Mouse (Mus musculus) embryonic facial prominence, embryonic 13.5 days (tissue): Measurements from ENCODE around the gene Zfp106. TPM values are rescaled to one million over a fixed set of nuclear protein-coding genes. Genes with fewer than 3 reads are reported as not detected.

Source experiments
- ATAC-seq: fragments of 200-750 bp; cut with Nextera tagmentation; 2 replicates; pipeline ENCODE4 v1.8.0; 2017; ENCODE audit warnings: low read depth; ENCODE audit not compliant: insufficient number of reproducible peaks, insufficient read depth, low FRiP score, low TSS enrichment
- H3K27ac ChIP-seq: fragments of 300-500 bp; sonication (generic); 2 replicates; pipeline ENCODE4 v1.5.1; 2015; ENCODE audit warnings: moderate library complexity, mild to moderate bottlenecking, inconsistent platforms
- H3K27me3 ChIP-seq: fragments of 300-500 bp; sonication (generic); 2 replicates; pipeline ENCODE4 v1.6.1; 2015; ENCODE audit warnings: mild to moderate bottlenecking, inconsistent platforms
- H3K36me3 ChIP-seq: fragments of 300-500 bp; sonication (generic); 2 replicates; pipeline ENCODE4 v1.6.1; 2015; ENCODE audit warnings: mild to moderate bottlenecking, inconsistent platforms
- H3K4me1 ChIP-seq: fragments of 300-500 bp; sonication (generic); 2 replicates; pipeline ENCODE4 v1.6.1; 2015; ENCODE audit warnings: inconsistent platforms
- H3K4me2 ChIP-seq: fragments of 300-500 bp; sonication (generic); 2 replicates; pipeline ENCODE4 v1.6.1; 2015; ENCODE audit warnings: moderate library complexity, mild to moderate bottlenecking, inconsistent platforms
- H3K4me3 ChIP-seq: fragments of 300-500 bp; sonication (generic); 2 replicates; pipeline ENCODE4 v1.5.1; 2015; ENCODE audit warnings: mild to moderate bottlenecking, inconsistent platforms
- H3K9ac ChIP-seq: fragments of 300-500 bp; sonication (generic); 2 replicates; pipeline ENCODE4 v1.6.1; 2015; ENCODE audit warnings: mild to moderate bottlenecking, inconsistent platforms
- H3K9me3 ChIP-seq: fragments of 300-500 bp; sonication (generic); 2 replicates; pipeline ENCODE4 v1.6.1; 2016; ENCODE audit warnings: inconsistent platforms
- WGBS: fragments of 180-500 bp; shearing (Covaris S2); methylation state at CpG from one replicate; pipeline ENCODE4 v1.1.7; 2015; ENCODE audit warnings: mixed read lengths; 5-methylcytosine and 5-hydroxymethylcytosine counted together
- polyA plus RNA-seq: library from polyadenylated mRNA; unstranded; fragments of >200 nt; fragmentation: Nextera tagmentation; extraction: Ambion mirVana; gene quantifications from 2 replicates; pipeline ENCODE4 v1.2.1, GENCODE M21; 2015

The Zfp106 gene
- 49.1 and 49.7 TPM in 2 replicates for polyA plus RNA-seq

GRCm38 (mm10) chr2:120563235-120563990 lies at the start of gene Zfp106:
TSS of gene Zfp106 (minus strand) at chr2:120563843.
- H3K27ac ChIP-seq, result peak within 1 kb of the TSS; percentile 73
- H3K27me3 ChIP-seq, result no peaks in the 10 kb centered on the region
- under 1% methylated on average over 50 of the region's 50 CpGs for WGBS

GRCm38 (mm10) chr2:120608830-120609723 lies 45.4 kb upstream of the Zfp106 start, which contains the start of the genes Haus2 and Lrrc57:
TSS of gene Haus2 (plus strand) at chr2:120609383.
TSS of gene Lrrc57 (minus strand) at chr2:120609520.
- ATAC-seq, result peak; percentile 91
- Histone ChIP-seq H3K4me2 (peak within 1 kb of the TSS; percentile 83), H3K9ac (peak within 1 kb of the TSS; percentile 88), H3K4me3 (peak within 1 kb of the TSS; percentile 86), H3K4me1 (peaks cover 15% of the 10 kb centered on the region), H3K27ac (peak within 1 kb of the TSS; percentile 93), H3K36me3 (peaks cover 12% of the 10 kb centered on the region), H3K9me3 (no peaks in the 10 kb centered on the region), H3K27me3 (no peaks in the 10 kb centered on the region)
- WGBS, result under 1% methylated on average over 52 of the region's 52 CpGs

More at GRCm38 (mm10) chr2:120563235-120563990, at the start of gene Zfp106:
- Histone ChIP-seq H3K4me2 (peak within 1 kb of the TSS; percentile 60), H3K4me3 (peak within 1 kb of the TSS; percentile 92), H3K9ac (peak within 1 kb of the TSS; percentile 94), H3K4me1 (peaks cover 17% of the 10 kb centered on the region), H3K9me3 (no peaks in the 10 kb centered on the region), H3K36me3 (no peaks in the 10 kb centered on the region)
- peak; percentile 80 for ATAC-seq

- Histone ChIP-seq H3K9me3 (no peaks in the 10 kb centered on the region), H3K4me1 (peaks cover 15% of the 10 kb centered on the region), H3K36me3 (peaks cover 21% of the 10 kb centered on the region; the same call in 1 of the 2 replicates), H3K27ac (no peak overlapping the region), H3K9ac (no peak overlapping the region), H3K4me3 (no peak overlapping the region), H3K27me3 (no peaks in the 10 kb centered on the region), H3K4me2 (no peak overlapping the region)
- ATAC-seq, result no peak
- WGBS, result 88% methylated on average over 6 of the region's 6 CpGs
Measured at GRCm38 (mm10) chr2:120606021-120606690, 42.5 kb upstream of the Zfp106 start.

- Histone ChIP-seq H3K4me3 (no peak overlapping the region), H3K27ac (no peak overlapping the region), H3K27me3 (no peaks in the 10 kb centered on the region), H3K4me2 (no peak overlapping the region), H3K4me1 (no peaks in the 10 kb centered on the region), H3K36me3 (peaks cover 73% of the 10 kb centered on the region), H3K9ac (no peak overlapping the region), H3K9me3 (no peaks in the 10 kb centered on the region)
- ATAC-seq, result no peak
- WGBS, result 93% methylated on average over 4 of the region's 4 CpGs
Measured at GRCm38 (mm10) chr2:120599506-120599905, 35.9 kb upstream of the Zfp106 start.

GRCm38 (mm10) chr2:120597734-120598133 lies 34.1 kb upstream of the Zfp106 start:
- Histone ChIP-seq H3K27ac (no peak overlapping the region), H3K9ac (no peak overlapping the region), H3K4me2 (no peak overlapping the region), H3K36me3 (peaks cover 71% of the 10 kb centered on the region), H3K4me1 (no peaks in the 10 kb centered on the region), H3K9me3 (no peaks in the 10 kb centered on the region), H3K27me3 (no peaks in the 10 kb centered on the region), H3K4me3 (no peak overlapping the region)
- ATAC-seq, result no peak
- 91% methylated on average over 2 of the region's 2 CpGs for WGBS

- no peak for ATAC-seq
- H3K27ac ChIP-seq, result no peak overlapping the region
- no peaks in the 10 kb centered on the region for H3K27me3 ChIP-seq
- no peak overlapping the region for H3K4me3 ChIP-seq
- no peak overlapping the region for H3K9ac ChIP-seq
- no peaks in the 10 kb centered on the region for H3K9me3 ChIP-seq
- no peak overlapping the region for H3K4me2 ChIP-seq
- peaks cover 53% of the 10 kb centered on the region for H3K36me3 ChIP-seq
- 95% methylated on average over 1 of the region's 1 CpGs for WGBS
- no peaks in the 10 kb centered on the region for H3K4me1 ChIP-seq
Measured at GRCm38 (mm10) chr2:120592227-120592626, 28.6 kb upstream of the Zfp106 start.

- 82% methylated on average over 5 of the region's 5 CpGs for WGBS
- H3K4me1 ChIP-seq, result no peaks in the 10 kb centered on the region
- no peak for ATAC-seq
- H3K4me2 ChIP-seq, result no peak overlapping the region
- no peaks in the 10 kb centered on the region for H3K9me3 ChIP-seq
- H3K27ac ChIP-seq, result no peak overlapping the region
- no peak overlapping the region for H3K4me3 ChIP-seq
- H3K36me3 ChIP-seq, result peaks cover 53% of the 10 kb centered on the region
- H3K9ac ChIP-seq, result no peak overlapping the region
- H3K27me3 ChIP-seq, result no peaks in the 10 kb centered on the region
Measured at GRCm38 (mm10) chr2:120589759-120590158, 26.1 kb upstream of the Zfp106 start.

GRCm38 (mm10) chr2:120578286-120578685 lies 14.6 kb upstream of the Zfp106 start:
- ATAC-seq, result no peak
- no peak overlapping the region for H3K27ac ChIP-seq

GRCm38 (mm10) chr2:120577799-120578198 lies 14.2 kb upstream of the Zfp106 start:
- ATAC-seq, result no peak
- 86% methylated on average over 4 of the region's 4 CpGs for WGBS
- Histone ChIP-seq H3K27ac (no peak overlapping the region), H3K27me3 (no peaks in the 10 kb centered on the region), H3K36me3 (no peaks in the 10 kb centered on the region), H3K4me3 (no peak overlapping the region), H3K4me1 (peaks cover 18% of the 10 kb centered on the region), H3K4me2 (no peak overlapping the region), H3K9ac (no peak overlapping the region), H3K9me3 (no peaks in the 10 kb centered on the region)

More at GRCm38 (mm10) chr2:120578286-120578685, 14.6 kb upstream of the Zfp106 start:
- no peaks in the 10 kb centered on the region for H3K27me3 ChIP-seq
- H3K4me2 ChIP-seq, result no peak overlapping the region
- 77% methylated on average over 5 of the region's 5 CpGs for WGBS
- peaks cover 18% of the 10 kb centered on the region for H3K4me1 ChIP-seq
- no peak overlapping the region for H3K9ac ChIP-seq
- no peak overlapping the region for H3K4me3 ChIP-seq
- H3K36me3 ChIP-seq, result peaks cover 4% of the 10 kb centered on the region; the same call in 1 of the 2 replicates
- H3K9me3 ChIP-seq, result no peaks in the 10 kb centered on the region

- 82% methylated on average over 2 of the region's 2 CpGs for WGBS
Measured at GRCm38 (mm10) chr2:120575978-120576377, 12.3 kb upstream of the Zfp106 start.

GRCm38 (mm10) chr2:120575121-120575520 lies 11.5 kb upstream of the Zfp106 start:
- H3K9me3 ChIP-seq, result no peaks in the 10 kb centered on the region
- 46% methylated on average over 3 of the region's 3 CpGs for WGBS
- H3K27me3 ChIP-seq, result no peaks in the 10 kb centered on the region
- peaks cover 18% of the 10 kb centered on the region for H3K4me1 ChIP-seq
- H3K4me3 ChIP-seq, result no peak overlapping the region
- ATAC-seq, result no peak
- H3K9ac ChIP-seq, result no peak overlapping the region
- H3K27ac ChIP-seq, result peak overlapping the region; percentile 52
- peaks cover 11% of the 10 kb centered on the region for H3K36me3 ChIP-seq
- peak overlapping the region; percentile 16 for H3K4me2 ChIP-seq

More at GRCm38 (mm10) chr2:120575978-120576377, 12.3 kb upstream of the Zfp106 start:
- Histone ChIP-seq H3K9ac (no peak overlapping the region), H3K4me1 (peaks cover 18% of the 10 kb centered on the region), H3K27me3 (no peaks in the 10 kb centered on the region), H3K27ac (no peak overlapping the region), H3K4me2 (no peak overlapping the region), H3K9me3 (no peaks in the 10 kb centered on the region), H3K36me3 (peaks cover 11% of the 10 kb centered on the region), H3K4me3 (no peak overlapping the region)
- ATAC-seq, result no peak
